Mouse (Mus musculus): Measurements from ENCODE around the gene Tasp1. TPM values are rescaled to one million over a fixed set of nuclear protein-coding genes. Genes with fewer than 3 reads are reported as not detected.

Gene Tasp1
- polyA plus RNA-seq, 1 experiment from 2014 or later = 13.3 TPM

DNA sequence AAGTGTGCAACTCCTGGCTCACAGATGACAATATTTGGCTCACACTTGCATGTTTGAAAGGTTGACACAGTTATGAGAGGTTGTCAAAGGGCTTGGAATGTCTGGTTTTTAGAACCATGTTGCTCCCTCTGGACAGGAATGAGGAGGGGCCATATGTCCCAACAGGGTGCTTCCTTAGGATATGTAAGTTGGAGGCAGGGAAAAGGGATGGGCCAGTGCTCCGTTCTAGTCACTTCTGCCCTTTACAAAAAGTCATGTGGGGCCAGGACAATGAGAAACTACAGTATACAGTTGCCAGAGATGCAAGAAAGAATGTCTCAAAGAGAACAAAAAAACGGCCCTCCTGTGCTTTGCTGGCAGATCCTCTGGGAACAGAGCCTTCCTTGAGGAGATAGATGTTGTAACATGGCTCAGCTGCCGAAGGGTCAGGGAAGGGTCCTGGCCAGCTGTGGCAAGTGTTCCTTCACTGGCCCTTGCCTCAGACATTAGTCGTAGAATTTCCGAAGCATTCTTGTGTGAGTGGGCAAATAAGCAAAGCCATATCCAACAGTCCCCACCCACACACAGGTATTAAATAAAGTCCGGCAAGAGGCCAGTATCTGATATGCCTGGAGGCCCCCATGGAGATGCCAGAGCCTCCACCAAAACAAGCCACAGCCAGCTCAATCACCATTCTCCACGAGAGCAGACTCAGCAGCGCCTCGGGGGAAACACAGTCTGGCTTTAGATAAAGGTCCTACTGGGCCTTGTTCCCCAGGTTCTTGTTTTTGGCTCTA is 274.1 kb downstream of the Tasp1 start:
- Histone ChIP-seq H3K36me3 (no peaks in the 10 kb centered on the region), H3K4me2 (no peak overlapping the region), H3K9ac (no peak overlapping the region), H3K27ac (replicated peaks) (no peak overlapping the region), H3K4me3 (no peak overlapping the region), H3K9me3 (no peaks in the 10 kb centered on the region), H3K4me1 (replicated peaks) (no peaks in the 10 kb centered on the region), H3K27me3 (no peaks in the 10 kb centered on the region)
- 84% methylated on average over 9 of the region's 9 CpGs for WGBS
- no peak for ATAC-seq (ENCODE audit: low read depth)

DNA sequence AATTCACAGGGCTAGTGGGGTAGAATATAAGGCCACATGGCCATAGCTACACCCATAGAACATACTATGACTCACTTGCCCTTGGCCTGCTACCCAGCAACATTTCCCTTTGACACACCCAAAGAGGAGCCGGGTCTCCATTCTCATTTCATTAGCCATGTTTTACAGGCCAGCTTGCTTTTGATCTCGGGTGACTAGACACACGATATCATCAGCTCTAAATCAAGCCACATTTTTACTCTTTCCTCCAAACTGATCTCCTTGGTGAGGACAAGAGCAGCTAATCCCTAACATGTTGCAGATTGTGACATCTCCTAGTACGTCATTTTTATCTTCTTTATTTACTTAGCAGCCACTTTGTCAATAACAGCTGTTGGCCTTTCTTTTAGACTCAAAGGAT is 277.9 kb downstream of the Tasp1 start:
- H3K9me3 ChIP-seq = no peaks in the 10 kb centered on the region
- ATAC-seq (ENCODE audit: low read depth) = no peak
- no peaks in the 10 kb centered on the region for H3K4me1 ChIP-seq (replicated peaks)
- H3K4me2 ChIP-seq = no peak overlapping the region
- WGBS = 84% methylated on average over 4 of the region's 4 CpGs
- H3K9ac ChIP-seq = no peak overlapping the region
- H3K4me3 ChIP-seq = no peak overlapping the region
- no peaks in the 10 kb centered on the region for H3K27me3 ChIP-seq
- no peak overlapping the region for H3K27ac ChIP-seq (replicated peaks)
- no peaks in the 10 kb centered on the region for H3K36me3 ChIP-seq

DNA sequence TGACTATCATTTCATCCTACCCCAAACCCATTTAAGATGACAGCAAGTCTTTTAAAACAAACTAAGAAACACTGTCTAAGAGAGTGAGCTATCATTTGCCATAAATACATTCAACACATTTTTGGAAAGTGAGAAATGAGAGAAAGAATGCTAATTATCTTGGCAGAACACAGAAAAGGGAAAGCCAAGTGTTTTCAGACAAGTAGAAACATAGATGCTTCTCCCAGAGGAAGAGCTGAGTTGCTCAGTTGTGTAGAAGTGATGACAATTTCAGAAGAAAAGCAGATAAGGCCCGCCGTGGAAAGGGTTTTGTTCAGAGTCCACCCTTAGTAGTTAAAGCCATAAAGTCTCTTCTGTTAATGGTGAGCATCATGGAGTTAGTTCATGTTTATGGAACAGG is 281.7 kb downstream of the Tasp1 start:
- Histone ChIP-seq H3K4me1 (replicated peaks) (no peaks in the 10 kb centered on the region), H3K27ac (replicated peaks) (no peak overlapping the region), H3K9ac (no peak overlapping the region), H3K4me3 (no peak overlapping the region), H3K9me3 (no peaks in the 10 kb centered on the region), H3K4me2 (no peak overlapping the region), H3K36me3 (no peaks in the 10 kb centered on the region), H3K27me3 (no peaks in the 10 kb centered on the region)
- no peak for ATAC-seq (ENCODE audit: low read depth)
- WGBS = 88% methylated on average over 2 of the region's 2 CpGs

DNA sequence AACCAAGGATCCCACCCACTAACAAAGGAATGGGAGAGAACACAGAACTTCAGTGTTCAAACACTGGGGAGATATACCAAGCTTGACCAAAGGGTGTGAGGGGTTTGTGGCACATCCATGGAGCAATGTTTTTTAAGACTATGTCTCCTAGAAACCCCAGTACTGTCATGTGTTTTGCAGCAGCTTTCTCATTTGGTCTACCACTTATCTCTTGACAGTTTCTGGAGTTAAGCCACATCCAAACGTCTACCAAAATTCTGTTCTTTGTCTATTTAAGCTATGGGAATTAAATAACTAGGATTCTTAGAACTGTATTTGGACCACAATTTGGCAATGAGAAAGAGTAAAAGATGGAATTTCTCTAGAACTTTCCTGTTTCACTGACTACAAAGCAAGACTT is 282.1 kb downstream of the Tasp1 start:
- ATAC-seq (ENCODE audit: low read depth) = no peak
- H3K27ac ChIP-seq (replicated peaks) = no peak overlapping the region
- H3K4me2 ChIP-seq = no peak overlapping the region
- H3K4me1 ChIP-seq (replicated peaks) = no peaks in the 10 kb centered on the region
- no peaks in the 10 kb centered on the region for H3K27me3 ChIP-seq
- no peak overlapping the region for H3K9ac ChIP-seq
- no peak overlapping the region for H3K4me3 ChIP-seq
- H3K9me3 ChIP-seq = no peaks in the 10 kb centered on the region
- WGBS = 92% methylated on average over 1 of the region's 1 CpGs
- no peaks in the 10 kb centered on the region for H3K36me3 ChIP-seq

Other genes with a start within 250 kb of the Tasp1 start
- not detected in 2 replicates for gene Gm17374, start 85.2 kb upstream of the Tasp1 start, polyA plus RNA-seq (2015; fragmentation: Nextera tagmentation; extraction: Ambion mirVana)
- gene Esf1, start 103.8 kb upstream of the Tasp1 start, polyA plus RNA-seq (2015; fragmentation: Nextera tagmentation; extraction: Ambion mirVana) = 19.2 and 20.3 TPM in 2 replicates
- gene Ndufaf5, start 103.8 kb upstream of the Tasp1 start, polyA plus RNA-seq (2015; fragmentation: Nextera tagmentation; extraction: Ambion mirVana) = 47.1 and 48.2 TPM in 2 replicates

All from neural tube, embryonic 13.5 days (tissue).